Mouse (Mus musculus) embryo, embryonic 10.5 days (tissue): ENCODE data around the gene Wdr64.

Experiments used
- DNase-seq: peaks from one replicate; pipeline ENCODE4 v3.0.0-alpha.2; 2015; ENCODE audit warnings: low spot score

Wdr64 gene

DNA sequence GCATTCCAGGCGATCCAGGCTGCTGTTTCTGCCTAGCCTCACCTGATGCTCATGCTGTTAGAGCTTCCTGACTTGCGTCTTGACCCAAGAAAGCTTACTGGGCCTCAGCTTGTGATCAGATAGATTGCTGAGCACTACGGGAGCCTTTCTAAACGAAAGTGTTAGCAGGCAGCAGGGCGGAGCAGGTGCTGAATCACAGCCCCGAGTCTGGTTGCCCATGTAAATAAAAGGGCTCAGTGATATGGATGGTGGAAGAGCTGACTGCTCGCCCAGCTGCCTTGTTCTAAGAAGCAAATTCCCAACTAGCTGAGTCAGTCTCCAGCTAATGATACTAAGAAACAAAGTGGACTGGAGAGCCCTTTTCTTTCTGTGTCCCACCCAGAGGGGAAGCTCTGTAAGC is 27.4 kb downstream of the Wdr64 start:
- DNase-seq = no peak

GRCm38 (mm10) chr1:175754576-175755364 is 56.4 kb downstream of the Wdr64 start:
- DNase-seq = no peak

GRCm38 (mm10) chr1:175794668-175795067 is 96.3 kb downstream of the Wdr64 start:
- no peak for DNase-seq

DNA sequence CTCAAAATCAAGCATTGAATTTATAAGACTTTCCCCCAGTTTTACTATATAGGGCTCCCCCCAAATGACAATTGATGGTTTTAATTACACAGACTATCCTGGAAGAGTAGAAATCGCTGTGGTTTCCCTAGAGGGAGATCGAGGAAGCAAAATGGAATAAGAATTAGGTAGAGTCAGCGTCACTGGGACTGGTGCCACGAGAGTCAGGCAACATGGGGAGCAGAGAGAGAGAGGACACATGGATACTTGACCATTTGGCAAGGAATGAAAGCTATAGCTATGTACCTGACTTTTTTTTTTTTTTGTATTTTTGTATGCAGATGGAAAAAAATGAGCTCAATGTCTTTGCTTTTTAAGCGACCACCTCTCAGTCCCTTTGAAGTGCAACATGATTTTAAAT is 110.0 kb downstream of the Wdr64 start:
- DNase-seq = no peak

- no peak for DNase-seq
These were observed 113.2 kb downstream of the Wdr64 start for GRCm38 (mm10) chr1:175811625-175812024.

GRCm38 (mm10) chr1:175823815-175824438 is 125.5 kb downstream of the Wdr64 start:
- no peak for DNase-seq

DNA sequence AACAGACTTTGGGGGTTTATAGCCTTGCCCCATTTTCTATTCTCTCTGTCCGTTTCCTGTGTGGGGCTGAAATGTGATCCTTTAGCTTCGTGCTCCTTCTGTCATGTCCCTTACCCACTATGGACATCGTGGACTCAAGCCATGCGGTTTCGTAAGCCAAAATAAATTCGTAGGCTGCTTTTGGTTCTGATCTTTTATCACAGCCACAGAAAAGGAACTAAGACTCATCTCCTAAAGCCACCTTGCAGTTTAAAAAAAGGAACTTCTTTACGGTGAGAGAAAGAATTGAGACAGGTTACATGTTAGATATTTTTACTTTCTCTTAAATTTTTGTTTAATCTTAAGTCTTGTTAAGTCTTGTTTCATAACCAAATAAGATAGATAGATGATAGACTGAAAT is 130.1 kb downstream of the Wdr64 start:
- no peak for DNase-seq

DNA sequence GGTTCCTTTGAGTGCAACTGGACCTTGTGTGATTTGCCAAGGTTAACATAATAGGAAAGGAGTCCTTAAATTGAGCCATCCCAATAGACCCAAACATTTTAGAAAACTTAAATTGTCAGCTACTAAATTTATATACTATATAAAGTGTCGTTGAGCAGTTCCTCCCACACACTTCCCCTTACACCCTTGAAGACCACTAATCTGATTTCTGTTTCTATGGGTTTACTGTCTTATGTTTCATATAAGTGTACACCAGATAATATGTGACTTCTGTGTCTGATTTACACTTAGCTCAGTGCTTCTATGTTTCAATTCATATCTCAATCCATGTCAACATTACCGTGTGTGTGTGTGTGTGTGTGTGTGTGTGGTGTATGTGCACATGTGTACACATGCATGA is 130.8 kb downstream of the Wdr64 start:
- DNase-seq = no peak

GRCm38 (mm10) chr1:175855515-175855914 is 157.1 kb downstream of the Wdr64 start:
- DNase-seq = no peak
